Mouse (Mus musculus): ENCODE data around the gene Gm11639. TPM values are rescaled to one million over a fixed set of nuclear protein-coding genes. Genes with fewer than 3 reads are reported as not detected.

Gene Gm11639
- total and polyA plus RNA-seq, 3 experiments: 0.21 to 0.67 (median 0.32) TPM

DNA sequence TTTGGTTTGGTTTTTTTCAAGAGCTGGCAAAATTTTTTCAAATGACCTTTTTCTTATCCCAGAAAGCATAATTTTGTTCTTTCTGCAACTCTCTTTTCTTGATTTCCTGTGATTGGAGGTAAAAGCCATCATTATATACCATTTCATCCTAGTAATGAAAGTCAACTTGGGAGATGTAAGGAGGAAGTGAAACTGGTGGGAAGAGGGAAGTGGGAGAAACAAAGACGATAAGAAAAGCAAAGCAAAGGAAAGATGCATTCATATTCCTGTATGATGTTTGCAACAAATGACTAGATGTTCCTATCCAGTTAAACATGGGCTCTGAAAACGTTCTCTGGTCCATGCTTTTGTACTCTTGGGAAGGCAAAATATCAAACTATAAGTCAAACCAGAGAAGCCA is 323.7 kb downstream of the Gm11639 start:
- Histone ChIP-seq H3K9me3 (replicated peaks; ENCODE audit: low read length) (no peaks in the 10 kb centered on the region), H3K4me3 (replicated peaks in 1 of 3; ENCODE audit: low read depth in 2 of 3, low read length in 2 of 3, poor library complexity in 1 of 3) (no peak overlapping the region), H3K79me2 (replicated peaks; ENCODE audit: control insufficient read depth, extremely low read depth, insufficient read depth, poor library complexity, severe bottlenecking) (no peaks in the 10 kb centered on the region), H3K36me3 (replicated peaks in 1 of 2; ENCODE audit: control insufficient read depth in 1 of 2, insufficient read depth in 1 of 2, low read length in 1 of 2) (peaks cover 2% of the 10 kb centered on the region in 2 experiments), H3K4me1 (ENCODE audit: control insufficient read depth in 1 of 2, insufficient read depth in 2 of 2) (peaks cover 6 to 11% of the 10 kb centered on the region in 2 experiments; a peak in 3 of 4 replicates), H3K4me2 (ENCODE audit: insufficient read depth, low read depth, poor library complexity, severe bottlenecking) (no peak overlapping the region), H3K27me3 (replicated peaks) (no peaks in the 10 kb centered on the region), H3K9ac (ENCODE audit: insufficient read depth, low read depth) (no peak overlapping the region), H3K27ac (ENCODE audit: insufficient read depth, low read depth) (no peak overlapping the region)
- in situ Hi-C loops (cut with MboI; ENCODE audit: low pct_ligation_motif_present, low pct_unique_long_range_greater_than_20kb, low sequenced_read_pairs): no loop called here
- DNase-seq (ENCODE audit: extremely low read depth): no peak
- TF ChIP-seq MAZ (IDR thresholded peaks at IDR 0.05; ENCODE audit: low read depth, low read length): no peak
- TF ChIP-seq EP300 (IDR thresholded peaks at IDR 0.05; ENCODE audit: low read length): peak; percentile 89
- TF ChIP-seq IRF4 (IDR thresholded peaks at IDR 0.05; ENCODE audit: low read depth, low read length): peak; percentile 80
- dilution Hi-C loops (cut with MboI; ENCODE audit: extremely low pct_ligation_motif_present, extremely low pct_unique_long_range_greater_than_20kb, low sequenced_read_pairs): no loop called here

DNA sequence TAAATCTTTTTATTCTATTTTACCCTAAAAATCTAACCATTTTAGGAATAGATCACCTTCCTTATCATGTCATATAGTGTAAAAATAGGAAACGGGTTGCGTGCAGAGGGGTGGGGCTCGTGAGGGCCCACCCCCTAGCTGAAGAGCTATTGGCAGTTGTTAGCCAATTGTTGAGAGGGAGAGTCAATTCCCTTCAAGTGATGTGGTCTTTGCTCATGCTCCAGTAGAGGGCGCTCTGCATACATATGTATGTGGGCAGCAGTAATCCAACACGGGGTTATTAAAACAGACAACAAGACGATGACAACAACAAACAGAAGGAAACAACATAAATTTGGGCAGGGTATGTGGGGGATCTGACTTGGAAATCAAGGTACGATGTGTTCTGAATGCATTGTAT is 335.6 kb downstream of the Gm11639 start:
- Histone ChIP-seq H3K9me3 (replicated peaks; ENCODE audit: low read length) (no peaks in the 10 kb centered on the region), H3K27me3 (replicated peaks) (no peaks in the 10 kb centered on the region), H3K79me2 (replicated peaks; ENCODE audit: control insufficient read depth, extremely low read depth, insufficient read depth, poor library complexity, severe bottlenecking) (no peaks in the 10 kb centered on the region), H3K4me3 (replicated peaks in 1 of 3; ENCODE audit: low read depth in 2 of 3, low read length in 2 of 3, poor library complexity in 1 of 3) (no peak overlapping the region), H3K9ac (ENCODE audit: insufficient read depth, low read depth) (no peak overlapping the region), H3K4me2 (ENCODE audit: insufficient read depth, low read depth, poor library complexity, severe bottlenecking) (no peak overlapping the region), H3K27ac (ENCODE audit: insufficient read depth, low read depth) (no peak overlapping the region), H3K36me3 (replicated peaks in 1 of 2; ENCODE audit: control insufficient read depth in 1 of 2, insufficient read depth in 1 of 2, low read length in 1 of 2) (peaks cover 2% of the 10 kb centered on the region in 2 experiments), H3K4me1 (ENCODE audit: control insufficient read depth in 1 of 2, insufficient read depth in 2 of 2) (peaks cover 0 to 5% of the 10 kb centered on the region in 2 experiments; a peak in 1 of 4 replicates)
- in situ Hi-C loops (cut with MboI; ENCODE audit: low pct_ligation_motif_present, low pct_unique_long_range_greater_than_20kb, low sequenced_read_pairs) (loop anchor here (10.0 kb wide), 1 partner anchor 104 kb away; the partner anchor contains the start of gene Mettl2), dilution Hi-C loops (cut with MboI; ENCODE audit: extremely low pct_ligation_motif_present, extremely low pct_unique_long_range_greater_than_20kb, low sequenced_read_pairs) (no loop called here)
- peak; percentile 85 for DNase-seq (ENCODE audit: extremely low read depth)
- TF ChIP-seq SMC3 (IDR thresholded peaks at IDR 0.05; ENCODE audit: low read depth, low read length) (peak; percentile 79), CHD2 (IDR thresholded peaks at IDR 0.05; ENCODE audit: low read length) (no peak), ZC3H11A (IDR thresholded peaks at IDR 0.05; ENCODE audit: low read depth, low read length) (no peak), POLR2A (IDR thresholded peaks at IDR 0.05; ENCODE audit: low read depth, low read length) (no peak), CTCF (conservative IDR thresholded peaks at IDR 0.05 in 1 of 2, IDR thresholded peaks at IDR 0.05 in 1 of 2; ENCODE audit: low read depth in 2 of 2, low read length in 2 of 2) (peak; percentile 58 to 88), RAD21 (IDR thresholded peaks at IDR 0.05; ENCODE audit: low read depth, low read length) (peak; percentile 76), MYC (IDR thresholded peaks at IDR 0.05; ENCODE audit: low read depth, low read length) (no peak), MXI1 (IDR thresholded peaks at IDR 0.05; ENCODE audit: low read depth, low read length) (no peak), NRF1 (IDR thresholded peaks at IDR 0.05; ENCODE audit: low read depth, low read length) (no peak)

DNA sequence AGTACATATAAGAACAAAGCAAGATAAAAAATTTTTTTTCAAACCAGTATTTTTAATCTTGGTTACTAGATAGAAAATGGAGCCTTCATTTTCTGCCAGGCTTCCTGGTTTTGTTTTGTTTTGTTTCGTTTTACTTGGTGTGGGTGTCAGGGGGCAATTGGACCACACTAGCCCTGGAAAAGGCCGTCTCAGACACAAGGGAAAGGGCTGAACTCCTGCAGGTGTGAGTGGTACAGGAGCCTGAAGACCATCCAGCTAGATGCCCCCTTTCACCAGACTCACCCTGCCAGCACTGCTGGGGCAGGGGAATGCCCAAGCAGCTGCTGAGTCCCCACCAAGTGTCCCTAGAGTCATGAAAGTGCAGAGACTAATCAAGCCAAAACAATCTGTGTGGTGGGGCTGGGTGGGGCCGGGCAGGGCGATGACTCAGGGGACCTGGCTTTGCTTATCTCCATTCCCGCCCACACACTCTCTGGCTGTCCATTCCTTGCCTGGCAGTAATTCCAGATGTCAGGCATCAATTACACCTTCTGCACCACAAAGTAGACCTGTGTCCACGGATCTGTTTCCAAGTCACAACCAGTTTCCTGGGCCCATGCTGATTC is 343.3 kb downstream of the Gm11639 start:
- in situ Hi-C loops (cut with MboI; ENCODE audit: low pct_ligation_motif_present, low pct_unique_long_range_greater_than_20kb, low sequenced_read_pairs): loop anchor here (10.0 to 25.0 kb wide), 2 partner anchors 96 to 442 kb away; partner anchors contain the start of gene Mettl2
- dilution Hi-C loops (cut with MboI; ENCODE audit: extremely low pct_ligation_motif_present, extremely low pct_unique_long_range_greater_than_20kb, low sequenced_read_pairs): no loop called here
- peak; percentile 78 for TF ChIP-seq EP300 (IDR thresholded peaks at IDR 0.05; ENCODE audit: low read length)
- no peak for TF ChIP-seq GABPA (IDR thresholded peaks at IDR 0.05; ENCODE audit: insufficient replicate concordance, low read depth, low read length)
- no peak for TF ChIP-seq POLR2AphosphoS2 (IDR thresholded peaks at IDR 0.05; ENCODE audit: low read depth, low read length)
- peak; percentile 52; the same call in 1 of the 2 replicates for TF ChIP-seq ELF1 (IDR thresholded peaks at IDR 0.05; ENCODE audit: low read depth, low read length)
- peak; percentile 95 for TF ChIP-seq TBP (conservative IDR thresholded peaks at IDR 0.05; ENCODE audit: low read depth, low read length)
- TF ChIP-seq SIN3A (IDR thresholded peaks at IDR 0.05; ENCODE audit: low read length): no peak
- TF ChIP-seq TCF12 (IDR thresholded peaks at IDR 0.05; ENCODE audit: low read depth, low read length): peak; percentile 91
- 0 out of 2 replicates have a peak, but pooled peaks have one; percentile 5 for TF ChIP-seq MXI1 (IDR thresholded peaks at IDR 0.05; ENCODE audit: low read depth, low read length)
- peak; percentile 56 for TF ChIP-seq CHD2 (IDR thresholded peaks at IDR 0.05; ENCODE audit: low read length)
- no peak for TF ChIP-seq ZKSCAN1 (IDR thresholded peaks at IDR 0.05; ENCODE audit: borderline replicate concordance, low read depth, low read length)
- TF ChIP-seq MAFK (IDR thresholded peaks at IDR 0.05; ENCODE audit: insufficient replicate concordance, low read length): no peak
- 0 out of 2 replicates have a peak, but pooled peaks have one; percentile 18 for TF ChIP-seq JUND (conservative IDR thresholded peaks at IDR 0.05; ENCODE audit: low read depth, low read length)
- TF ChIP-seq MAZ (IDR thresholded peaks at IDR 0.05; ENCODE audit: low read depth, low read length): peak; percentile 74; the same call in 1 of the 2 replicates
- TF ChIP-seq ETS1 (conservative IDR thresholded peaks at IDR 0.05; ENCODE audit: low read depth, low read length): peak; percentile 80
- peak; percentile 65 for TF ChIP-seq BHLHE40 (IDR thresholded peaks at IDR 0.05; ENCODE audit: low read depth, low read length)
- peak; percentile 74 for TF ChIP-seq IRF4 (IDR thresholded peaks at IDR 0.05; ENCODE audit: low read depth, low read length)
- no peak; the same call in 1 of the 2 replicates for TF ChIP-seq NRF1 (IDR thresholded peaks at IDR 0.05; ENCODE audit: low read depth, low read length)
- TF ChIP-seq POLR2A (IDR thresholded peaks at IDR 0.05; ENCODE audit: low read depth, low read length): peak; percentile 42

More for the DNA sequence above, 343.3 kb downstream of the Gm11639 start:
- Histone ChIP-seq H3K9ac (ENCODE audit: insufficient read depth, low read depth) (peak overlapping the region; percentile 4; the same call in 1 of the 2 replicates), H3K36me3 (replicated peaks in 1 of 2; ENCODE audit: control insufficient read depth in 1 of 2, insufficient read depth in 1 of 2, low read length in 1 of 2) (no peaks in the 10 kb centered on the region), H3K9me3 (replicated peaks; ENCODE audit: low read length) (no peaks in the 10 kb centered on the region), H3K4me1 (ENCODE audit: control insufficient read depth in 1 of 2, insufficient read depth in 2 of 2) (peaks cover 5 to 72% of the 10 kb centered on the region in 2 experiments), H3K27me3 (replicated peaks) (no peaks in the 10 kb centered on the region), H3K4me2 (ENCODE audit: insufficient read depth, low read depth, poor library complexity, severe bottlenecking) (peak overlapping the region; percentile 61), H3K79me2 (replicated peaks; ENCODE audit: control insufficient read depth, extremely low read depth, insufficient read depth, poor library complexity, severe bottlenecking) (no peaks in the 10 kb centered on the region), H3K4me3 (replicated peaks in 1 of 3; ENCODE audit: low read depth in 2 of 3, low read length in 2 of 3, poor library complexity in 1 of 3) (peak overlapping the region in 2 of 3 experiments; percentile 4 to 41), H3K27ac (ENCODE audit: insufficient read depth, low read depth) (peak overlapping the region; percentile 33)
- DNase-seq (ENCODE audit: extremely low read depth): peak; percentile 83

All from CH12.LX (cell line).